Mouse (Mus musculus): Measurements from ENCODE around the gene Cd276. TPM values are rescaled to one million over a fixed set of nuclear protein-coding genes. Genes with fewer than 3 reads are reported as not detected.
A peak's percentile ranks its signal among the peaks of the same experiment; 100 is the strongest.

Gene Cd276
- total RNA-seq, 2 experiments from 2014 or later = 37.8 to 40.3 TPM

- DNase-seq (ENCODE audit: low spot score in 2 of 2) = no peak
Measured at GRCm38 (mm10) chr9:58517866-58518750, 37.1 kb downstream of the Cd276 start.

DNA sequence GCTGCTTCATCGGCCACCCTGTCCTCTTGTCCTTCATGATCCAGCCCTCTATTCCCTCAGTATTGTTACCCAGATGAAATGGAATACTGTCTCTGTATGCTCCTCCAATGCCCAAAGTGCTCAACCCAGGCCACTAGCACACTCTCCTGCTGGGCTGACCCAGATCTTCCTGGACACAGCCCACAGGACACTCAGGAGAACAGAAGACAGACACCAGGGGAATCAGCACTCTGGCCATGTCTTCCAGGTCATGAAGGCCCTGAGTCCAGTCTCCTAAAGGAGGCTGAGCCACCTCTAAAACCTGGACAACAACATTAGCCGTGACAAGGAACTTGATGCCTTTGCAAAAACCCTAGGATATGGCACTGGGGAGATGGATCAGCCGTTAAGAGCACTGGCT lies 38.8 kb downstream of the Cd276 start:
- DNase-seq (ENCODE audit: low spot score in 2 of 2) = no peak

DNA sequence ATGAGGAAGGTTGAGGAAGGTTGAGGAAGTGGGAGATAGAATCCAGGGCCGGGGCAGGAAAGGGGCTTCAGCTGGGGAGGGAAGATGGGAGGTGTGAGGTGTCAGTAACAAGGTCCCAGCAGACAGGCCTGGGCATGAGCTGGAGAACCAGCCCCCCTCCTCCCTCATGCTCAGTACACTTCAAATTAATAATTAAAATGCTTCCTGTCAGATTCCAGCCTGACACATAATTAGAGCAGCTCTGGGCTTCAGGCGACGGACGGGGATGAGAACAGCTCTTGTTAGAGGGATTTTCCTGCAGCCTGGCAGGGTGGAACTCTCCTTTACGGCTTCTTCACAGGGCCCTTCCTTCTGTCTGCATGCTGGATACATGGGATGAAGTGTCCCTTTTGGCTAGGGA lies 41.5 kb downstream of the Cd276 start:
- DNase-seq (ENCODE audit: low spot score in 2 of 2) = no peak

- DNase-seq (ENCODE audit: low spot score in 2 of 2) = no peak
Measured at GRCm38 (mm10) chr9:58510452-58510851, 44.8 kb downstream of the Cd276 start.

DNA sequence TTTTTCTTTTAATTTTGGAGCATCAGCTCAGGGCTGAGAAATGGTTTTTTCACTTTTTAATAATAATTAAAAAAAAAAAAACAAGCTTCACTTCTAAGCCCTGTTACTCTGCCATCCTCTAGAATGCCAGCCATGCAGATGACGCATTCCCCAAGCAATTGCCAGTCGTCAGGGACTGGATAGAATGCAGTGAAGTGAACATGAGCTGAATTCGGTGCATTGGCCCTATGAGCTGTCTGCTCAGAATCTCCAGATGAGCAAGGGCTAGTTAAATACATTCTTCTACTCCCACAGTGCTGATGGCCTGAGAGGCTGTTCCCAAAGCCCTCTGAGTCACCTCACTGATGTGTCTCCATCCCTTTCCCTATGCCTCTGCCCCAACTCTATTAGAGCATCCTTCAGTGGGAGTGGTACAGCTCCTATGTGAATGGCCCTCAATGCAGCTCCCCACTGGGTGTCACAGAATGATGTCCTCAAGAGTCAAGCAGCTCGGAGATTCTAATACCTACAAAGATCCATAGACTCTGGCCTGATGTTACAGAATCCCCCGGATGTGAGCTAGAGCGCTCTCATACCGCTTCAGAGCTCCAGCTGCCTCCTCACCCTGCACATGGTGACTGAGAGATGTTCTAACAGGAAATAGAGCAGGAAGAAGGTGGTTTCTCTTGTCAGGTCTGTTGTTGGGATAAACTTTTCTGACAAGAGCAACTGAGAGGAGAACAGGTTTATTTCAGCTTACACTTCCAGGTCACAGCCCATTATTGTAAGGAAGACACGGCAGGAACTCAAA lies 47.8 kb downstream of the Cd276 start:
- DNase-seq (ENCODE audit: low spot score in 2 of 2) = no peak

- DNase-seq (ENCODE audit: low spot score in 2 of 2) = no peak
Measured at GRCm38 (mm10) chr9:58500946-58501345, 54.3 kb downstream of the Cd276 start.

DNA sequence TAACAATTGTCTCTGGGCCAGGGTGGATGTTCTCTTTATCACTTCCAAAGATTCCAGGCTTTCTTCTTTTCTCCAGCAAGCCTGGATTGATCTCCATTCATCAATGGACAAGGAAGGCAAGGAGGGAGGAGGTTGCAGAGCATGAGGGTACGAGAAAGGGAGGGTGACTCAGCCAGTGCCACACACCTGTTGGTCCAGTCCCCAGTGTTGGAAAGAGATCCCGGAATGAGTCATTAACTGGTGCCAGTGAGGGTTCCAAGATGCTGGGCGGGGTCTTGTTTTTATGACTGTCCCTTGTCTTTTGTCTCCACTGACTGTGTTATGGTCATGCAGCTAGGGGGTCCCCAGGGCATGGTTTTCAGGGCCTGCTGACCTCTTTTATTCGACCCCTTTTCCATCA lies 57.3 kb downstream of the Cd276 start:
- no peak for DNase-seq (ENCODE audit: low spot score in 2 of 2)

DNA sequence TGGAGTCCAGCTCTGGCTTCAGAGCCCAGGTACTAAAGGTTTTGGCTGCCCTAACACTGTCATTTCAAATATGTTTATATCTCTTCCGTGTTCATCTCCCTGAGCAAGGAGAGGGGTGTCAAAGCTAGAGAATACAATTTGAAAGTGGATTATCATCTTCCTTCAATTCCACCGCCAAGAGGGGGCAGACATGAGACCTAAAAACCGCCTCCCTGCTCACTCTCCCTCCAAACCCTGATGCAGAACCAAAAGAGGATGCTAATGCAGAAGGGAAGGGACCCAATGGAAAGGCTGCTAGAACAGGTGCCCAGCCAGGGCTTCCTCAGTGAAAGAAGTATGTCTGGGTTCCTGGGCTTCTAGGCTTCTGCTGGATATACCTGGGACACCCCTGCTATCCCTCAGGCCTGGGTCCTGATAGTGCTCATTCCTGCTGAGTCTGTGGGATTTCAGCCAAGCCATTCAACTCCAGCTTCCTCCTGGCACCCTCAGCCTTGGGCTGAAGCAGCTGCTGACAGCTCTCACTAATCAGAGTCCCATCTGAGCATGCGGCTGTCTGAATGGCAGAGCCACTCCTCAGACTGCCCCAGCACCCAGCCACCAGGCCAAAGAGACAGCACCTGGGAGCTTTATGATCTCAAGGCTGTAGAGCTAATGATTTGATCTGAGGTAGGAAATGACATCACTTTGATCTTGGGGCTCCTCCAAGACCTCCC lies 58.6 kb downstream of the Cd276 start:
- DNase-seq (ENCODE audit: low spot score in 2 of 2) = no peak

DNA sequence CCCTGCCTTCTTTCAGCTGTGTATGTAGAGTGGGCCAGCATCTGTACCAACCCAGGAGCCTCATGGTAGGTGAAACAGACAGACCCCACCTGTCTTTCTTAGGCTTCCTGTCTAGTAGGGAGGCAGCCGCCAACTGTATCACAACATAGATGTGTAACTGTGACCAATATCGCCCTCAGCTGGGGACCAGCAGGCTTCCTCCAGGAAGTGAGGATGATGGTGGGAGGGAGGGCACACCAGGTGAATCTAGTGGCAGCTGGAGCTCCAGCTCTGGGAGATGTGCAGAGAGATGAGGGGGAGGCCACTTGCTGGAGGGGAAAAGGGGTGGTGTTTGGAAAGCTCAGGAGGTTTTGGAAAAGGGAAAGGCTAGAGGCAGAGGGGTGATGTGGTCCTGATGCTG lies 60.2 kb downstream of the Cd276 start:
- no peak for DNase-seq (ENCODE audit: low spot score in 2 of 2)

DNA sequence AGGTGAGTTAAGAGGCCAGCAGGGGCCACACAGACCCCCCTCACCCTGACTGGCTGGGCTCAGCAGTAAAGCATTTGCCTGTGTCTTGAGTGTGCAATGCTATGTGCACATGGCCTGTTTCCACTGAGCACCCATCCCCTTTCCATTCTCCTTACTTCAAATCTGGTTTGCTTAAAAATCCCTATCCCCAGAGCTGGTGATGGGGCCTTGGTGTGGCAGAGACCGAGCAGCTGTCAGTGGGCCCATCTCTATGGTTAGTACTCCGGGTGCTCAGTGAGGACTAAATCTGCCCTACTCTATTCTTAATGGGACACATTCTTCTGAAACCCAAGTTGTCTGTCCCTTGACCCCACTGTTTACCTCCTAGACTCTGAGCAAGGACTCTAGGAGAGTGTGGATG lies 64.8 kb downstream of the Cd276 start:
- no peak for DNase-seq (ENCODE audit: low spot score in 2 of 2)

DNA sequence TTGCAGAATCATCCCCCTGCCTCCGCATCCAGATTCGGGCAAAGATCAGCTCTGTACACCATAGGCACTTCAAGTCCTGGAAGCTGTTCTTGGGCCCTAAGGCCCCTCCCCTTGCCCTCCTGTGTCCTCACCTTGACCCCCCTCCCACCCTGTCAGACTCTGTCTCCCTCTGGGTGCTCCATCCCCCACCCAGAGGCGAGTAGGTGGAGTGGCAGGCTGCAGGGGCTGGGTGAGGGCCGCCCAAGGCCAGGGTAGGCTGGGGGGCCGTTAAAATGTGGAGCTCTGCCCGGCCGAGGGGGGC lies 65.4 kb downstream of the Cd276 start:
- no peak for DNase-seq (ENCODE audit: low spot score in 2 of 2)

- no peak for DNase-seq (ENCODE audit: low spot score in 2 of 2)
Measured at GRCm38 (mm10) chr9:58489133-58489864, 65.9 kb downstream of the Cd276 start.

DNA sequence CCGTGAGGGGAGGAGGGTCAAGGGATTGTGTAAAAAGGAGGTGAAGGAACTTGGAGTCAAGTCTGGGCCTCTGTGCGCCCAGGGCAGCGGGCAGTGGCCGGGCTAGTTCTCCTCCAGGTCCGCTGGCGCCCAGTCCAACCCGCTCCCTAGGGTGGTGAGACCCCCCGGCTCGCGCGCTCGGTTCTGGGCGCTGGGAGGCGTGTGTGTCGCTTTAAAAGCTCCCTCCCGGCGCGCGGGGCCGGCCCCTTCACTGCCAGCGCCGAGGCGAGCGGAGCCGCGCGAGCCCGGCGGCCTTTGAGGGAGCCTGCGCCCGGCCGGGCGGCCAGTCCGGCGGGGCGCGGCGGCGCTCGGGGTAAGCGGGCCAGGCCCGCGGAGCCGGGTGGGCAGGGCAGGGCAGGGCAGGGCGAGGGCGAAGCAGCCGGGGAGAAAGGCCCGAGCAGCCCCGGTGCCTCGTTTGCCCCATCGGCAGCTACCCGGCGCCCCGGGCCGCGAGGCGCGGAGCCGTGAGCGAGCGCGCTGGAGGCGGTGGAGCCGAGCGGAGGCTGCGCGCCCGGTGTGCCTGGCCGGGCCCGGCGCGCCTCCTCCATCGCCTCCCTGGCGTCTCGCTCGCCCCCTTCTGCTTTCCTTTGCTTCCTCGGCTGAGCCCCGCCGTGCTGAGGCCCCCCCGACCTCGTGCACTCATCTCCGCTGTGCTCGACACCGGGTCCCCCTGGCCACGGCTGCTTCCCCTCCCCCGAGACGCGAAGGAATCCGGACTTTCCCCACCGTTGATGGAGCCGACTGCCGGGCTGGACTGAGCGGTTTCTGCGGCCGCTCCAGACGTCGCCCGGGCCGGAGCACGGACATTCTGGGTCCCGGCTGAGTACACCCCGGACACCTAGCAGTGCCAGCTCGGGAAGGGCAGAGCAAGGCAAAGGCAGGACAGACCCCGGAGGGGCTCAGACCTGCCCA lies 67.1 kb downstream of the Cd276 start, which contains the start of gene Insyn1:
TSS of gene Insyn1 (plus strand) at position 753 of the 951 bp plus-strand sequence.
- DNase-seq (ENCODE audit: low spot score in 2 of 2) = peak; percentile 55 to 68

GRCm38 (mm10) chr9:58487076-58487475 lies 68.2 kb downstream of the Cd276 start:
- no peak for DNase-seq (ENCODE audit: low spot score in 2 of 2)

Other genes with a start within 250 kb of the Cd276 start
- gene Loxl1, start 242.3 kb downstream of the Cd276 start, total RNA-seq (2021) = 10 to 100 TPM; 95.5 to 95.9 TPM
- gene Tbc1d21, start 185.0 kb downstream of the Cd276 start, total RNA-seq (2021) = not detected
- 10 to 100 TPM; 12.0 to 12.7 TPM for gene Insyn1, start 66.8 kb downstream of the Cd276 start, total RNA-seq (2021)
- gene Nptn, start 26.8 kb upstream of the Cd276 start, total RNA-seq (2021) = 100 to 1,000 TPM; 103 to 128 TPM
- gene Rec114, start 188.5 kb upstream of the Cd276 start, total RNA-seq (2021) = not detected

Measured in gastrocnemius, postnatal 4 days (tissue).